Mouse (Mus musculus): ENCODE data around the gene Zkscan6. TPM values are rescaled to one million over a fixed set of nuclear protein-coding genes. Genes with fewer than 3 reads are reported as not detected.
A peak's percentile ranks its signal among the peaks of the same experiment; 100 is the strongest.

Gene Zkscan6
- 15.2 and 17.3 TPM in 2 replicates for polyA plus RNA-seq (2014; fragmentation: Nextera tagmentation; extraction: Ambion mirVana)

DNA sequence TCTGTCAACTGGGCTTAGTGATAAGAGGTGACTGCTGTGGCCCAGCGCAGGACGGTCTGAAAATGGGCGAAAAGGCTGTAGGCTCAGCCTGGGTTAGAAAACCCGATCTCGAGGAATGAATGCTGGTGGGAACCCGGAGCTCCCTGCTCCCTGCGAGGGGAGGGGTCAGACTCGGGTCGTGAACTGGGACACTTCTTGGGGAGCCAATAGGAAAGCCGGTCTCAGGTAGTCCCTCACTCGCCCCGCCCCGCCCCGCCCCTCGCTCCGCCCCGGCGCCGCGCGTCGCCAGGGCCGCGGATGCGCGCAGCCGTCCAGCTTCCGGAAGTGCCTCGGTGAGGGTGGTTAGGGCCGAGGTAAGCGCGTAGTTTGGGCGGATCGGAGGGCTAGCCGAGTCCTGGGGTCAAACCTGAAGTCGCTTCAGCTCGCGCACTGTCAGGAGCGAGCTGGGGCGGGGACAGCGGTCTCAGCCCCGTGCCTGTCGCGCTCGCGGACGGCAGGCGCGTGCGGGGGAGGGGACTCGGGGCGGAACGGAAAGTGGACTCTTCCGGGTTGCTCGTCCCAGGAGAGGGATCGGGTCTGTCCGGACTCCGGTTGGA is at the start of gene Zkscan6:
Zkscan6 (plus strand) TSS at position 267 of the 596 bp plus-strand sequence.
- DNase-seq (ENCODE audit: low spot score) = peak; percentile 85
- WGBS = under 1% methylated on average over 55 of the region's 58 CpGs

DNA sequence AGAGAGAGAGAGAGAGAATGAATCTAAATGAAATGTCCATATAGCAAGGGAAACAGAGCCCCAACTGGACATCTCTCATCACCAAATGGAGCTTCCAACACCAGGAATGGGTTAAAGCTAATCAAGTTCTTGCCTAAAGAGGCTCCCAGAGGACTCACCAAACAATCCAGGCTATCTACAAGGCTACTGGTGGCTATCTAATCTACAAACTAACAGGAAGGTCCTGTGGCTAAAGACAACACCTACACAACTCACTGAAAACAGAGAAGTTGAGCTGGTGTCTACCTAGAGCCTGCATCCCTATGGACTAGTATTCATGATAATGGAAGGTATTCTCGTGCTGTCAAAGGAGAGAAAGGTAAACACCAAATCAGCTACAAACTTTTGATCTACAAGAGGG is 47.6 kb upstream of the Zkscan6 start:
- no peaks in the 10 kb centered on the region for H3K9me3 ChIP-seq (ENCODE audit: control insufficient read depth, low read length)
- ATAC-seq (ENCODE audit: low FRiP score) (no peak), DNase-seq (ENCODE audit: low spot score) (no peak)
- no peak overlapping the region for H3K4me2 ChIP-seq (replicated peaks)
- no peak overlapping the region for H3K4me3 ChIP-seq (replicated peaks; ENCODE audit: low read length)
- no peaks in the 10 kb centered on the region for H3K36me3 ChIP-seq (replicated peaks; ENCODE audit: control insufficient read depth, insufficient read depth)
- H3K4me1 ChIP-seq (replicated peaks; ENCODE audit: control insufficient read depth, insufficient read depth, low read length) = no peaks in the 10 kb centered on the region
- H3K27ac ChIP-seq = no peak overlapping the region
- no peaks in the 10 kb centered on the region for H3K27me3 ChIP-seq (ENCODE audit: control insufficient read depth, insufficient read depth, low read length)
- H3K9ac ChIP-seq = no peak overlapping the region
- WGBS = 88% methylated on average over 1 of the region's 1 CpGs

More for the DNA sequence above, at the start of gene Zkscan6:
- peaks cover 19% of the 10 kb centered on the region; the same call in 1 of the 2 replicates for H3K4me1 ChIP-seq (replicated peaks; ENCODE audit: control insufficient read depth, insufficient read depth, low read length)
- peak within 1 kb of the TSS; percentile 70 for H3K27ac ChIP-seq
- no peaks in the 10 kb centered on the region for H3K36me3 ChIP-seq (replicated peaks; ENCODE audit: control insufficient read depth, insufficient read depth)
- no peaks in the 10 kb centered on the region for H3K27me3 ChIP-seq (ENCODE audit: control insufficient read depth, insufficient read depth, low read length)
- peak; percentile 96 for ATAC-seq (ENCODE audit: low FRiP score)
- H3K9ac ChIP-seq = peak within 1 kb of the TSS; percentile 80
- H3K4me2 ChIP-seq (replicated peaks) = peak within 1 kb of the TSS; percentile 88
- no peaks in the 10 kb centered on the region for H3K9me3 ChIP-seq (ENCODE audit: control insufficient read depth, low read length)
- H3K4me3 ChIP-seq (replicated peaks; ENCODE audit: low read length) = peak within 1 kb of the TSS; percentile 68

- H3K27me3 ChIP-seq (ENCODE audit: control insufficient read depth, insufficient read depth, low read length) = no peaks in the 10 kb centered on the region
- WGBS = 96% methylated on average over 2 of the region's 2 CpGs
- H3K9me3 ChIP-seq (ENCODE audit: control insufficient read depth, low read length) = no peaks in the 10 kb centered on the region
- no peak overlapping the region for H3K27ac ChIP-seq
- H3K9ac ChIP-seq = no peak overlapping the region
- H3K4me1 ChIP-seq (replicated peaks; ENCODE audit: control insufficient read depth, insufficient read depth, low read length) = no peaks in the 10 kb centered on the region
- no peak overlapping the region for H3K4me2 ChIP-seq (replicated peaks)
- H3K4me3 ChIP-seq (replicated peaks; ENCODE audit: low read length) = no peak overlapping the region
- ATAC-seq (ENCODE audit: low FRiP score) (no peak), DNase-seq (ENCODE audit: low spot score) (no peak)
- H3K36me3 ChIP-seq (replicated peaks; ENCODE audit: control insufficient read depth, insufficient read depth) = no peaks in the 10 kb centered on the region
Measured at GRCm38 (mm10) chr11:65760912-65761311, 46.1 kb upstream of the Zkscan6 start.

GRCm38 (mm10) chr11:65768445-65768844 is 38.5 kb upstream of the Zkscan6 start:
- Histone ChIP-seq H3K4me2 (replicated peaks) (no peak overlapping the region), H3K4me3 (replicated peaks; ENCODE audit: low read length) (no peak overlapping the region), H3K27ac (no peak overlapping the region), H3K36me3 (replicated peaks; ENCODE audit: control insufficient read depth, insufficient read depth) (no peaks in the 10 kb centered on the region), H3K9ac (no peak overlapping the region), H3K27me3 (ENCODE audit: control insufficient read depth, insufficient read depth, low read length) (no peaks in the 10 kb centered on the region), H3K9me3 (ENCODE audit: control insufficient read depth, low read length) (no peaks in the 10 kb centered on the region), H3K4me1 (replicated peaks; ENCODE audit: control insufficient read depth, insufficient read depth, low read length) (0 out of 2 replicates have a peak, but pooled peaks cover 6% of the 10 kb centered on the region)
- ATAC-seq (ENCODE audit: low FRiP score) (no peak), DNase-seq (ENCODE audit: low spot score) (no peak)

- no peaks in the 10 kb centered on the region for H3K36me3 ChIP-seq (replicated peaks; ENCODE audit: control insufficient read depth, insufficient read depth)
- H3K4me2 ChIP-seq (replicated peaks) = no peak overlapping the region
- 0 out of 2 replicates have a peak, but pooled peaks cover 8% of the 10 kb centered on the region for H3K4me1 ChIP-seq (replicated peaks; ENCODE audit: control insufficient read depth, insufficient read depth, low read length)
- no peaks in the 10 kb centered on the region for H3K9me3 ChIP-seq (ENCODE audit: control insufficient read depth, low read length)
- no peak for ATAC-seq (ENCODE audit: low FRiP score)
- H3K9ac ChIP-seq = no peak overlapping the region
- WGBS = 62% methylated on average over 5 of the region's 5 CpGs
- DNase-seq (ENCODE audit: low spot score) = no peak
- H3K4me3 ChIP-seq (replicated peaks; ENCODE audit: low read length) = no peak overlapping the region
- H3K27ac ChIP-seq = no peak overlapping the region
- no peaks in the 10 kb centered on the region for H3K27me3 ChIP-seq (ENCODE audit: control insufficient read depth, insufficient read depth, low read length)
Measured at GRCm38 (mm10) chr11:65769990-65770389, 37.0 kb upstream of the Zkscan6 start.

- DNase-seq (ENCODE audit: low spot score) = no peak
- no peaks in the 10 kb centered on the region for H3K36me3 ChIP-seq (replicated peaks; ENCODE audit: control insufficient read depth, insufficient read depth)
- H3K4me1 ChIP-seq (replicated peaks; ENCODE audit: control insufficient read depth, insufficient read depth, low read length) = 0 out of 2 replicates have a peak, but pooled peaks cover 8% of the 10 kb centered on the region
- no peak overlapping the region for H3K27ac ChIP-seq
- H3K4me2 ChIP-seq (replicated peaks) = no peak overlapping the region
- H3K9ac ChIP-seq = no peak overlapping the region
- no peak for ATAC-seq (ENCODE audit: low FRiP score)
- H3K9me3 ChIP-seq (ENCODE audit: control insufficient read depth, low read length) = no peaks in the 10 kb centered on the region
- no peaks in the 10 kb centered on the region for H3K27me3 ChIP-seq (ENCODE audit: control insufficient read depth, insufficient read depth, low read length)
- H3K4me3 ChIP-seq (replicated peaks; ENCODE audit: low read length) = no peak overlapping the region
- 95% methylated on average over 1 of the region's 1 CpGs for WGBS
Measured at GRCm38 (mm10) chr11:65771546-65771945, 35.4 kb upstream of the Zkscan6 start.

GRCm38 (mm10) chr11:65773535-65773934 is 33.4 kb upstream of the Zkscan6 start:
- H3K27ac ChIP-seq = no peak overlapping the region
- no peak overlapping the region for H3K4me2 ChIP-seq (replicated peaks)
- no peaks in the 10 kb centered on the region for H3K27me3 ChIP-seq (ENCODE audit: control insufficient read depth, insufficient read depth, low read length)
- DNase-seq (ENCODE audit: low spot score) (no peak), ATAC-seq (ENCODE audit: low FRiP score) (no peak)
- H3K4me3 ChIP-seq (replicated peaks; ENCODE audit: low read length) = no peak overlapping the region
- H3K4me1 ChIP-seq (replicated peaks; ENCODE audit: control insufficient read depth, insufficient read depth, low read length) = 0 out of 2 replicates have a peak, but pooled peaks cover 8% of the 10 kb centered on the region
- H3K9ac ChIP-seq = no peak overlapping the region
- H3K9me3 ChIP-seq (ENCODE audit: control insufficient read depth, low read length) = no peaks in the 10 kb centered on the region
- 92% methylated on average over 2 of the region's 2 CpGs for WGBS
- no peaks in the 10 kb centered on the region for H3K36me3 ChIP-seq (replicated peaks; ENCODE audit: control insufficient read depth, insufficient read depth)

- no peaks in the 10 kb centered on the region for H3K36me3 ChIP-seq (replicated peaks; ENCODE audit: control insufficient read depth, insufficient read depth)
- no peak overlapping the region for H3K9ac ChIP-seq
- ATAC-seq (ENCODE audit: low FRiP score) = no peak
- H3K27me3 ChIP-seq (ENCODE audit: control insufficient read depth, insufficient read depth, low read length) = no peaks in the 10 kb centered on the region
- DNase-seq (ENCODE audit: low spot score) = no peak
- peaks cover 8% of the 10 kb centered on the region; the same call in 1 of the 2 replicates for H3K4me1 ChIP-seq (replicated peaks; ENCODE audit: control insufficient read depth, insufficient read depth, low read length)
- H3K27ac ChIP-seq = no peak overlapping the region
- no peak overlapping the region for H3K4me3 ChIP-seq (replicated peaks; ENCODE audit: low read length)
- H3K9me3 ChIP-seq (ENCODE audit: control insufficient read depth, low read length) = no peaks in the 10 kb centered on the region
- 80% methylated on average over 6 of the region's 6 CpGs for WGBS
- no peak overlapping the region for H3K4me2 ChIP-seq (replicated peaks)
Measured at GRCm38 (mm10) chr11:65773946-65774656, 32.9 kb upstream of the Zkscan6 start.

GRCm38 (mm10) chr11:65776906-65777611 is 29.9 kb upstream of the Zkscan6 start:
- no peaks in the 10 kb centered on the region for H3K27me3 ChIP-seq (ENCODE audit: control insufficient read depth, insufficient read depth, low read length)
- WGBS = 61% methylated on average over 2 of the region's 2 CpGs
- peaks cover 4% of the 10 kb centered on the region; the same call in 1 of the 2 replicates for H3K4me1 ChIP-seq (replicated peaks; ENCODE audit: control insufficient read depth, insufficient read depth, low read length)
- H3K4me3 ChIP-seq (replicated peaks; ENCODE audit: low read length) = no peak overlapping the region
- no peaks in the 10 kb centered on the region for H3K9me3 ChIP-seq (ENCODE audit: control insufficient read depth, low read length)
- no peak overlapping the region for H3K4me2 ChIP-seq (replicated peaks)
- ATAC-seq (ENCODE audit: low FRiP score) = no peak
- H3K27ac ChIP-seq = no peak overlapping the region
- H3K9ac ChIP-seq = no peak overlapping the region
- no peak for DNase-seq (ENCODE audit: low spot score)
- H3K36me3 ChIP-seq (replicated peaks; ENCODE audit: control insufficient read depth, insufficient read depth) = no peaks in the 10 kb centered on the region; the same call in none of the 2 replicates
